Mouse (Mus musculus): ENCODE results near the gene Epb41l3. TPM values are rescaled to one million over a fixed set of nuclear protein-coding genes. Genes with fewer than 3 reads are reported as not detected.
A peak's percentile ranks its signal among the peaks of the same experiment; 100 is the strongest.

Gene Epb41l3
- polyA plus RNA-seq, 2 experiments = 102 to 140 TPM

- TF ChIP-seq POLR2A (IDR thresholded peaks at IDR 0.05; ENCODE audit: borderline replicate concordance, extremely low read depth, insufficient read depth, insufficient read length) = no peak
- Histone ChIP-seq H3K9ac (ENCODE audit: low read depth, low read length, severe bottlenecking) (peak overlapping the region; percentile 44), H3K27ac (replicated peaks; ENCODE audit: low read depth, low read length) (no peak overlapping the region), H3K36me3 (ENCODE audit: control insufficient read depth, insufficient read depth, low read length) (no peaks in the 10 kb centered on the region), H3K4me3 (replicated peaks; ENCODE audit: low read length) (peak overlapping the region; percentile 52), H3K9me3 (ENCODE audit: control insufficient read depth, low read length) (no peaks in the 10 kb centered on the region), H3K27me3 (ENCODE audit: control insufficient read depth, insufficient read depth, low read length) (peaks cover 37% of the 10 kb centered on the region), H3K4me2 (replicated peaks; ENCODE audit: low read depth, low read length, severe bottlenecking) (peak overlapping the region; percentile 99), H3K4me1 (ENCODE audit: control insufficient read depth, insufficient read depth, low read length) (peaks cover 7% of the 10 kb centered on the region; the same call in 1 of the 2 replicates)
- WGBS = under 1% methylated on average over 27 of the region's 28 CpGs
- ATAC-seq (ENCODE audit: low FRiP score, low read depth) (peak; percentile 55), DNase-seq (ENCODE audit: low spot score) (no peak)
These were observed 749 bp downstream of the Epb41l3 start for GRCm38 (mm10) chr17:69076238-69076625.

- Histone ChIP-seq H3K36me3 (ENCODE audit: control insufficient read depth, insufficient read depth, low read length) (no peaks in the 10 kb centered on the region), H3K27ac (replicated peaks; ENCODE audit: low read depth, low read length) (no peak overlapping the region), H3K4me2 (replicated peaks; ENCODE audit: low read depth, low read length, severe bottlenecking) (peak overlapping the region; percentile 99), H3K27me3 (ENCODE audit: control insufficient read depth, insufficient read depth, low read length) (peaks cover 37% of the 10 kb centered on the region), H3K4me3 (replicated peaks; ENCODE audit: low read length) (peak overlapping the region; percentile 52), H3K4me1 (ENCODE audit: control insufficient read depth, insufficient read depth, low read length) (peaks cover 7% of the 10 kb centered on the region; the same call in 1 of the 2 replicates), H3K9me3 (ENCODE audit: control insufficient read depth, low read length) (no peaks in the 10 kb centered on the region), H3K9ac (ENCODE audit: low read depth, low read length, severe bottlenecking) (no peak overlapping the region)
- no peak for DNase-seq (ENCODE audit: low spot score)
- WGBS = 2% methylated on average over 24 of the region's 25 CpGs
- TF ChIP-seq POLR2A (IDR thresholded peaks at IDR 0.05; ENCODE audit: borderline replicate concordance, extremely low read depth, insufficient read depth, insufficient read length) = no peak
- no peak for ATAC-seq (ENCODE audit: low FRiP score, low read depth)
These were observed 1.5 kb downstream of the Epb41l3 start for GRCm38 (mm10) chr17:69076747-69077543.

- no peak for TF ChIP-seq POLR2A (IDR thresholded peaks at IDR 0.05; ENCODE audit: borderline replicate concordance, extremely low read depth, insufficient read depth, insufficient read length)
- H3K36me3 ChIP-seq (ENCODE audit: control insufficient read depth, insufficient read depth, low read length) = no peaks in the 10 kb centered on the region
- no peak for DNase-seq (ENCODE audit: low spot score)
- H3K9me3 ChIP-seq (ENCODE audit: control insufficient read depth, low read length) = no peaks in the 10 kb centered on the region
- no peak overlapping the region for H3K4me2 ChIP-seq (replicated peaks; ENCODE audit: low read depth, low read length, severe bottlenecking)
- H3K27ac ChIP-seq (replicated peaks; ENCODE audit: low read depth, low read length) = no peak overlapping the region
- H3K9ac ChIP-seq (ENCODE audit: low read depth, low read length, severe bottlenecking) = no peak overlapping the region
- 12% methylated on average over 11 of the region's 11 CpGs for WGBS
- peak overlapping the region; percentile 52; the same call in 1 of the 2 replicates for H3K4me3 ChIP-seq (replicated peaks; ENCODE audit: low read length)
- H3K4me1 ChIP-seq (ENCODE audit: control insufficient read depth, insufficient read depth, low read length) = peaks cover 7% of the 10 kb centered on the region; the same call in 1 of the 2 replicates
- ATAC-seq (ENCODE audit: low FRiP score, low read depth) = no peak
- H3K27me3 ChIP-seq (ENCODE audit: control insufficient read depth, insufficient read depth, low read length) = peaks cover 37% of the 10 kb centered on the region
These were observed 2.0 kb downstream of the Epb41l3 start for GRCm38 (mm10) chr17:69077544-69077920.

GRCm38 (mm10) chr17:69082316-69082715 lies 6.8 kb downstream of the Epb41l3 start:
- no peak overlapping the region for H3K27ac ChIP-seq (replicated peaks; ENCODE audit: low read depth, low read length)
- no peak overlapping the region for H3K4me2 ChIP-seq (replicated peaks; ENCODE audit: low read depth, low read length, severe bottlenecking)
- ATAC-seq (ENCODE audit: low FRiP score, low read depth) (no peak), DNase-seq (ENCODE audit: low spot score) (no peak)
- no peaks in the 10 kb centered on the region for H3K9me3 ChIP-seq (ENCODE audit: control insufficient read depth, low read length)
- no peak for TF ChIP-seq POLR2A (IDR thresholded peaks at IDR 0.05; ENCODE audit: borderline replicate concordance, extremely low read depth, insufficient read depth, insufficient read length)
- H3K9ac ChIP-seq (ENCODE audit: low read depth, low read length, severe bottlenecking) = no peak overlapping the region
- peaks cover 12% of the 10 kb centered on the region for H3K27me3 ChIP-seq (ENCODE audit: control insufficient read depth, insufficient read depth, low read length)
- H3K4me3 ChIP-seq (replicated peaks; ENCODE audit: low read length) = no peak overlapping the region
- 87% methylated on average over 7 of the region's 7 CpGs for WGBS
- H3K36me3 ChIP-seq (ENCODE audit: control insufficient read depth, insufficient read depth, low read length) = no peaks in the 10 kb centered on the region
- no peaks in the 10 kb centered on the region for H3K4me1 ChIP-seq (ENCODE audit: control insufficient read depth, insufficient read depth, low read length)

GRCm38 (mm10) chr17:69091618-69092017 lies 16.1 kb downstream of the Epb41l3 start:
- DNase-seq (ENCODE audit: low spot score) (no peak), ATAC-seq (ENCODE audit: low FRiP score, low read depth) (no peak)
- WGBS = 80% methylated on average over 3 of the region's 3 CpGs
- Histone ChIP-seq H3K4me3 (replicated peaks; ENCODE audit: low read length) (no peak overlapping the region), H3K9ac (ENCODE audit: low read depth, low read length, severe bottlenecking) (no peak overlapping the region), H3K9me3 (ENCODE audit: control insufficient read depth, low read length) (no peaks in the 10 kb centered on the region), H3K4me1 (ENCODE audit: control insufficient read depth, insufficient read depth, low read length) (no peaks in the 10 kb centered on the region), H3K36me3 (ENCODE audit: control insufficient read depth, insufficient read depth, low read length) (no peaks in the 10 kb centered on the region), H3K4me2 (replicated peaks; ENCODE audit: low read depth, low read length, severe bottlenecking) (no peak overlapping the region), H3K27me3 (ENCODE audit: control insufficient read depth, insufficient read depth, low read length) (no peaks in the 10 kb centered on the region), H3K27ac (replicated peaks; ENCODE audit: low read depth, low read length) (no peak overlapping the region)
- no peak for TF ChIP-seq POLR2A (IDR thresholded peaks at IDR 0.05; ENCODE audit: borderline replicate concordance, extremely low read depth, insufficient read depth, insufficient read length)

All from limb, embryonic 14.5 days (tissue).